Mouse (Mus musculus) gastrocnemius, postnatal 10 days (tissue): ENCODE measurements at regions not wholly inside any gene's neighbourhood (a gene's known extent, or its start where the extent isn't known, plus 50 kb on each side); places are given as distances from the start of the nearest gene placed in this dataset.

ENCODE experiments used
- DNase-seq: peaks from one replicate; pipeline ENCODE4 v3.0.0; 2021; ENCODE audit warnings: mixed read lengths

DNA sequence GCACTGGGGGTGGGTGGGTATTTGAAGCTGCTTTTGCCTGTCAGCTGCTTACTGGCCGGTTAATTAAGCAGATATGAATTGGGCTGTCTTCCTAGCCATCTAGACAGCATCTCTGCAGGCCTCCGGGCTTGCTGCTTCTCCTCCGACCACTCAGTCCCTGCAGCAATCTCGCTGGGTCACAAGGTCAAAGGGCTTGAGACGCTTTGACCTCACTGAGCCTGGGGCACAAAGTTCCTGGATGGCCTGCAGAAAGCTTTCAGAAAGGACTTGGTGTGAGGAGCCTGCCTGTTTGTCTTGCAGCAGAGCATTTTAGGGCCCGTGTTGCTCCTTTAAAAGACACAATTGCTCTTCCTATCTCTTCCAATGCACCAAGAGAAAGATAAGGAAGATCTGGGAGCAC lies 83.7 kb upstream of the Ppp2r5a start:
- DNase-seq, result no peak

DNA sequence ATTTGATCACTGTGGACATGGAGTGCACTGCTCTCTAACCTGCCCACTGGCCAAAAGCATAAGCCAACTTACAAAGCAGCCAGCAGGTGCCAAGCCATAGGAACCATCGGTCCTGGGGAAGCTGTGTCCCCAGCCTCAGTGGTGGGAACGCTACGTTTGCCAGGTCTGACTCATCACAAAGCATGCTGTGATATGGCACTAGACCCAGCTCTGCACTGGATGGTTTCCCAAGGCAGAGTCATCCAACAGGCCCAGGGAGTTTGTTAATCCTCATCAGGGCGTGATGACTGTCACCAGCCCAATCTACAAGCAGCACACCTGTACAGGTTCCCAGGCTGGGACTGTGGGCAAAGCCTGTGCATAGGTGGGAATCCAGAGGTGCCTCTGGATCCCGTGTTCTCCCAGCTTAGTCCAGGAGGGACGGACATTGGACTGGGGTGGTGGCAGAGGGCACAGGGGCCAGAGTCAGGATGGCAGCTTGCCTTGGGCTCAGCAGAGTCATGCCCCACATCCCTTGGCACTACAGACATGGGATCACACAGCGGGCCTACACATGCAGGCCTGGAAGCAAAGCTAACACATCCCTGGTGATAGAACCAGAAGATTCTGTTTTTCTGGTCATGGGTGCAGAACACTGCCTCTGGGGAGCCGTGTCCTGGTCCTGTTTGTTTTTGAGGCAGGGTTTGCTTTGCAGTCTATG lies 81.8 kb upstream of the Ppp2r5a start:
- no peak for DNase-seq

DNA sequence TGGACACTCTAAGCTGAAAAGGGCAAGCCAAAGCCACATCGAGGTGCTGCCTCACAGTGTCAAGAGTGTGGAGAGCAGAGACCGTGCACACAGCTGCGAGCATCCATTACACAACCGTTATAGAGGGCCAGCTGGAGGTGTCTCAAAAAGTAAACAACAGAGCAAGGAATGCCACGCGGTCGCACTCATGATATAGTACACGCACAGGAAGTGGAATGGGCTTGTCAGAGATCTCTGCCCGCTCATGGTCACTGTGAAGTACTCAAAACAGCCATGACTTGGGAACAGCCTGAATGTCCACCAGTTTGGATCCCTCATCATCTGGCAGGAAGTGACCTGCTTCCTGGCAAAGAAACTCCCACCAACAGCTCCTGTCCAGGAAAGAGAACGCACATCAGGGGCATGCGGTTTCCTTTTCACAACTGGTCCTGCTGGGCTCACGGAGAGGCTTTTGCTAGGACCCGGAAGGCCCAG lies 76.9 kb upstream of the Ppp2r5a start:
- DNase-seq, result no peak

DNA sequence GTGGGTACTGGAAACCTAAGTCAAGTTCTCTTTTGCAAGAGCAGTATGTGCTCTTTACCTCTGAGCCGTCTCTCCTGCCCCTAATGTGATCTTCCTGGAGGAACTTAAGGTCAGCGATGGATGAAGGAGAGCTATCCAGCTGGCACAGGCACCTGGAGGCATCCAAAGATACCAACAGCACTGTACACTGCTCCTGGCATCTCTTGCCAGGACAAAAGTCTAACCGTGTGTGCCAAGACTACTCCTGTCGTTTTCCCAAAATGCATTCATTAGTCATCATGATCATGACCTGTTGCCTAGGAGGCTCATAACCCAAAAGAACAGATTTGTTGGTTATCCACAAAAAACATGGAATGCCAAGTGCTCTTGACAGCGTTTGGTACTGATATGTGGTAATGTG lies 69.5 kb upstream of the Ppp2r5a start:
- DNase-seq, result no peak

DNA sequence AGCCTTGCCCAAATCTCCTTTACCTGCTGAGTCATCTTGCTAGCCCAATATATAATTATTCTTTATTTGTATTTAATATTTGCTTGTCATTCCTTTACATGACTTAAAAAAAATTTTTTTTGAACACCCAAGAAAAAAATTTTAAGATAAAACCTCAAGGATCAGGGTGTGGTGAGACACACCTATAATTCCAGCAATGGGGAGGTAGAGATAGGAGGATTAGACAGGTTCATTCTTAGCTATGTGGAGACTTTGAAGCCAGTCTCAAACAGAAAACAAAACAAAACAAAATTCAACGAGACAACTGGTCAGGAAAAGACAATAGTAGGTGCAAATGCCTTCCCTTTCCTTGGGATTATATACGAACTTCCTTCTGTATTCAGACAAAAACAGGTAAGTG lies 68.4 kb upstream of the Ppp2r5a start:
- no peak for DNase-seq

DNA sequence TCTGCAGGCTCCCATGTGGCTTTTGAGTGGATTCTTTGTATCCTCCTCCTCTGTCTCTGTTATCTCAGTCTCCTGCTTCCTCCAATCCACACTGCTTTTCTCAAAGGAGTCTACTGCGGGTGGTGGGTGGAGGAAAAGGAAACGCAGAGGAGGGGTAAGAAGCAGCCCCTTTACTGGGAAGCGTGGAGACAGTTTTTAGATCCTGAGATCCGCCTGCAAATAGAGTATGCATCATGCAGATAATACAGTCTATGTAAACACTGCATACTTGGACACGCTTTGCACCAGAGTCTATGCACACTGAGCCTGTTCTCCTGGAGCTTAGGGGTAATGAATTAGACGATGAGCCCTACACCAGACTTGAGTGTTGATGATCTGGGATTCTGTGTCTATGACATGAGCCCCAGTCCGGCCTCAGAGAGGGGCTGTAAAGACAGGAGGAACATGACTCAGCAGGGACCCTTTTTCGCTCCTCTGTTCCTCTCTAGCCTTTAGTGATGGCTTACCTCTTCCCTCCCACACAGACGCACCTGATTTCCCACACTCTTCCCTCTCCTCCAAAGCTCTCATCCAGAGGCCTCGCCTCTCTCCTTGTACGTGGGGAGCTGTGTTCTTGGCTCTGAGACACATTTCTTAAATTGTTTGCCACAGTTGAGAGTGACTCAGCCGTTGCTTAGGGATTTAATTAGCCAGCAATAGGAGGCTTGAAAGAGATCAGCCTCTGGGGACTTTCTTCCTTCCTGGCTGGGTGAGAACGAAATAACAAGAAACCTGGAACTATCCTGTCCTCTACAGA lies 67.3 kb upstream of the Ppp2r5a start:
- DNase-seq, result no peak

DNA sequence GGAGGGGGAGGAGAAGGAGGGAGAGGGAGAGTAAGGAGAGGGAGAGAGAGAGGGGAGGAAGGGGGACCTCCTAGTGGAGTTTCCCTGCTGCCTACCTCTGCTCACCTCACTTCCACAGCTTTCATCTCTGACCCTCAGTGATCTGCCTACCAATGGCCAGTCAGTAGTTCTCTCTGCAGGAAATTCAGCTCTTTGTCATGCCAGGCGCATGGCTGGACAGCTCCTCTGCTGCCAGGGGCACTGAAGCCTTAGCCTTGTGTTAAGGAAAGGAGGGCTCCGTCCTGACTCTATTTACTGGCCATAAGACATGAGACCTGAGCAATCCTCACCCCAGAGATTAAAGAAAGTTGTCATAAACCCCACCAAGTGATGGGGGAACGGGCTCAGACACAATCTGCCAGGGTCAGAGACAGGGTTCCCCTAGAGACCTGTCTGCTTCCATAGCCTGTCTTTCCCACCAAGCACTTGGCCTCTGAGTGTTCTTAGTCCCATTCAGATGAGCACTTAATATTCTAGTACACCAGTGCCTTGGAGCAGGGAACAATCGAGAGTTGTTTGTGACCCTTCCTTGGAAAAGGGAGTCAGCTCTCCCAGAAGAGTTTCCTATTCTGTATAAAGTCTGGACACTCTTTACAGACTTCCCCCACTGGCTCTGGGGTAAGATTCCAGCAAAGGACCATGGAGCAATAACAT lies 65.9 kb upstream of the Ppp2r5a start:
- no peak for DNase-seq

DNA sequence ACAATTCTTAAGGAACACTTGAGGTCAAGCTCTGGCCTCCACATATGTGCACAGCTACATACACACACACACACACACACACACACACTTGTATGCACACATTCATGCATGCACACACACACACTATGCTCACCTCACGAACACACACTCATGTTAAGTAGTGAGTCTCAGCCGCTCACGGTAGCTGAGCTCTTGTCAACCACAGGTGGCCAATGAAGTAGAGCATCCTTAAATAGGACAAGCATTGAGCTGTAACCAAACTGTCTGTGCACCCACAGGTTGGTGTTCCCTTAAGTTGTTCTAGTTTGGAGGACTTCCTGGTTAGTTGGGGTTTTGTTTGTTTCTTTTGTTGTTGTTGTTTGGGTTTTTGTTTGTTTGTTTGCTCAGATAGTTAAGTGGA lies 63.2 kb upstream of the Ppp2r5a start:
- no peak for DNase-seq

DNA sequence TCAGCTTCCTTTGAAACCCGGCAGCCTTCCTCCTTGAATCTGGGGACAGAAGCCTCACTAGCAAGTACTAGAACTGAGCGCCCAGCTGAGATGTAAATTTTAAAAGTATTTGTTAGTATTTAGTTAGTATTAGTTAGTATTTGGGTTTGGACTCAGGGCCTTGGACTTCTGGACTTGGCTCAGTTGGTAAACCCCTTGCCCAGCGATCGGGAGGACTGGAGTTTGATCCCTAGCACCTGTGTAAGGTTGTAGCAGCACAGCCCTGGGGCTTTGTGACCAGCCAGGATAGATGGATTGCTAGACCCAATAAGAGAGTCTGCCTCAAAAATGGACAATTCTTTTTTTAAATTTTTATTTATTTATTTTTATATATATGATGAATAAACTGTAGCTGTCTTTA lies 62.7 kb upstream of the Ppp2r5a start:
- no peak for DNase-seq

DNA sequence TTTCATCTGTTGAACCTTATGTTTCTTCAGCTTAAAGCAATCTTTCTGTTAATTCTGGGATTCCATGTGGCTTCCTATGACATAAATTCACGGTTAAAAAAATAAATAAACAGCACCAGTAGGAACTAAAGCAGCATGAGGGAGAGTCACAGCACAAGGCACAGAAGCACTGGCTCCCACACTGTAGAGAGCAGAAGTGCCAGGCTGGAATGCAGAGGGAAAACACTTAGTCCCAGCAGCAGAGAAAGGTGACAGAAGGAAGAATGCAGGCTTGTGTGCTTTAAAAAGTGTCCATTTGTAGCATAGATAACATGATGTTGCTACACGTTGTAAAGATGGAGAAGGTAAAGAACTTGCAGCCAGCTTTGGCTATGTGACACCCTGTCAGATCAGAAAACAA lies 62.1 kb upstream of the Ppp2r5a start:
- DNase-seq, result no peak

DNA sequence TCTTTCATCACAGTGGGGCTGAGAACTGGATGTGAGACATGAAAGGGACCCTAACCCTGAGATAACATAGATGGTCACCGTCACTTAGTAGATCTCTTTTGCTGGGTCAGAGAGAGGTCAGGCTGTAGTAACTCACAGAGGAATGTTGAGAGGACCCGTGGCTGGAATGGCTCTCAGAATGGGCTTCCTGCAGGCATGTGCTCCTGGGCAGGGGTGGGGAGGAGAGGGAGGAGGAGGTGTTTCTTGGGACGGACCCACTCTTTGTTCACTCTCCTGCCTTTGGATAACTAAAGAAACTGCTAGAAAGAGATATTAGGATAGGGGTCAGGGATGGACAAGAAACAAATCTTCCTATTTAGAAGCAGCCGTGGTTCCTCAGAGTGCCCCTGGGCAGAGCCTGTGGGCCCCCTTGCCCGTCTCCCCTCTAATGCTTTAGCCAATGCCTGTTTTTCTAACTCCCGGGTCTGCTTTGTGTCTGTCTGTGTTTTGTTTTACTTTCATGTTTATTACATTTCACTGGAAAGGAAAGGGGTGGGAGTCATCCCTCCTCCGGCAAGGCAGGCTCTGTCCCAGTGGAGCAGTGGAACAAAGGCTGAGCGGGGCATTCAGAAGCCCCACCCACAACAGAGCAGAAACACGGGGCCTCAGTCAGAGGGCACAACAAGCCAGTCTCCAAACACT lies 58.9 kb upstream of the Ppp2r5a start:
- peak; percentile 27 for DNase-seq

DNA sequence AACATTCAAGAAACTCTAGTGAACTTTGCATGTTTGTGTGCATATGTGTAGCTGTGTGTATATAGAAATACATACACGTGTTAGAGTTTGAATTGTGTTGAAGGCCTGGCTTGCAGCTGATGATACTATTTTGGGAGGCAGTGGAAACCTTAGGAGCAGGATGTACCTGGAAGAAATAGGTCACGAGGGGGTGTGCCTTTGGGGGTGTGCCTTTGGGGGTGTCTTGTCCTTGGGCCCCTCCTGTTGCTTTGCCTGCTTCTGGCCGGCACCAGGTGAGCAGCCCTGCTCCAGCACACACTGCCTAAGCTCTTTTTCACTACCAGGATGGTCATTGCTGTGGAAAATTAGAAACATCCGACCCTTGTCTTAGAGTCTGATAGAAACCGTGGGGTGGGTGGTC lies 56.0 kb upstream of the Ppp2r5a start:
- DNase-seq, result no peak

DNA sequence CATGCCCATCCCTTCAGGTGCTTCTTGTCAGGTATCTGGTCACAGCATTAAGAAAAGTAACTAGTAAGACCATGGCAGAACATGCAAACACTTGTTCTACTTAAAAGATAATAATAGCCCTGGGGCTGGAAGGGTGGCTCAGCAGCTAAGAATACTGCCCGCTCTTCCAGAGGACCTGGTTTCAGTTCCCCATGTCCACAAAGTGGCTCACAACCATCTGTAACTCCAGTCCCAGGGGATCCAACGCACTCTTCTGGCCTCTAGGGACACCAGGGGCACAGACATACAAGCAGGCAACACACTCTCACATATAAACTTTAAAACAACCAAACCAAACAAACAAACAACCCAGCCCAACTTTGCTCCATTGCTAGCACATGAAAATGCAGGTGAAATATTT lies 55.2 kb upstream of the Ppp2r5a start:
- no peak for DNase-seq

DNA sequence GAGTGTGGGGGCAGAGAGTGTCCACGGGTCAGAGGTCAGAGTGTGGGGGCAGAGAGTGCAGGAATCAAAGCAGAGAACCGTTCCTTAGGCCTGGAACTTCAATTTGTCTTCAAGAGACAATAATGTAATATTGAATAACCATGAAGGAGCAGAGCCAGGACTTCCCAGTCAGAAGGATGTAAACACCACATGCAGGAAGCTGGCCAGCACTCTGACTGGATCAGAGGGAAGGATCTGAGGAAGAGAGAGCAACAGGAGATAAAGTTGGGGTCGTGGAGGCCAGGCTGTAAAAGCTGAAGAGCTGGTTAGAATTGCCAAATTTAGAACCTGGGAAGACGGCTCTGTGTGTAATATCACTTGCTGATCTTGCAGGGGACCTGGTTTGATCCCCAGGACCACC lies 54.0 kb upstream of the Ppp2r5a start:
- DNase-seq, result no peak

DNA sequence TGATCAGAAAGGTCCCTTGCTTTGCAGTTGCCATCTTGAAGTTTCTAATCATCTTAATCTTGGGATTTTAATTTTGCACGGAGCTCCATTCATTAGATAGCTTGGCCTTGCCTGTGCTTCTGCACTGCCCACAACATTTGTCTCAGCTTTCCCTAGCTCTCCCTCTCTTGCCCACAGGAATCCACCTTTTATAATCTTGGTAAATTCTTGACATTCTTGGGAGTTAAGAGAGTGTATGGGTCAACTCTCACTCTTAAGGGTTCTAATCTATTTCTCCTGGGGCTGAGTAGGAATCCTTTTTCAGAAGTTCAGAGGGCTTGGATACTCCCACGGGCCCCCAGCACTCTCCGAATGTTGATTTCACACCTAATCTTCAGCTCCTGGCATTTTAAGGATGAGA lies 51.5 kb upstream of the Ppp2r5a start:
- DNase-seq, result no peak

DNA sequence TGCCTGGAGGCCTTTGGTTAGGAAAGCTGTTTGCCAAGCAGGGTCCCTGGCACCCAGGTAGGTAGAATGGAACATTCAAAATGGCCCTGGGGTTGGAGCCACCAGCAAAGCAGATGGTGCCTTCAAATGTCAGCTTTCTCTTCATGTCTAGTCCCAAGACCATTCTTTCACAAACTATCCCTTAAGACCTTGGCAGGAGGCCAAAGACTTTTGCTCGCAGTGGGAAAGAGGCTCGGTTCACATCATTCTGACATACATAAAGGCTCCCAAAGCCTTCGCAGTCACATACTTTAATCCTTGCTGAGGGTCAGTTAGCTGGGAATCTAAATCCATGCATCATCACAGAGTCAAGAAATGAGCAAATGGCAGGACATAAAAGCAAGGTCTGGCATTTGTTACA lies 50.5 kb upstream of the Ppp2r5a start:
- no peak for DNase-seq
